7 mouse cellular contexts compared by ENCODE assay signal in the genomic region with DNA sequence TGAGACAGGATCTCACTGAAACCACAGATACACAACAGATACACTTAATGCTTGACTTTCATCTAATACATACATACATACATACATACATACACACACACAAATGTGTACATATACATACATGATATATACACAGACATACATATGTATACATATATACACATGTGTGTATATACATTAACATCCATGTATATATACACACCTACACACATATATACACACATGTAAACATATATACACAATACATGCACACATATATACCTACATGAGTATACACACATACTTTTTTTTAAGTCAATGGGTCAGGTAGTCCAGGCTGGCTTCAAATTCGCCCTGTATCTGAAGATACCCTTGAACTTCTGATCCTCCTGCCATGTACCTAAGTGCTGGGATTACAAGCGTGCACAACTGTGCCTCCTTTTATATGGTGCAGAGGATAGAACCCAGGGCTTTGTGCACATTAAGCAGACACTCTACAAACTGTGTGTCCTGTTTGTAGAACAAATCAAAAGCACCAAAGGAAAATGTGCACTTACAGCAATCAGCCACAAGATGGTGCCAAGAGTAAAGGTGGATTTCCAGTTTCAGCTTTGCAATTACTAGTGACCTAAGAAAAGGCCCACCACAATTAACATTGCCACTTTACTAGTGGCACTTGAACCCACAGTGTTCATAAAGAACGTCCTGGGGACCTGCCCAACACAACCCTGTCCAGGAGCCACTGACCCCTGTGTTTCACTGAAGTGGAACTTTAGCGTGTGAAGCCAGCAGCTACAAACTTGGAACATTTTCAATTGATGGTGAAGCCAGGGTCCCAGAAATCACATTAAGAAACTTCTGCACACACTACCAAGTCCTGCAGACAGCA. TPM values are rescaled to one million over a fixed set of nuclear protein-coding genes. Genes with fewer than 3 reads are reported as not detected.
DNase-seq lines count a peak whose midpoint lies in the region; ATAC-seq and TF ChIP-seq lines count a peak whose summit lies in the region.
"Not testable (repeated sequence)": the region's sequence is repeated elsewhere in the genome, so short reads cannot be mapped to it uniquely, and the experiment has no call there.

No protein-coding gene starts in this region.

- H3K36me3 ChIP-seq in forebrain, embryonic 12.5 days (replicated peaks); heart, embryonic 13.5 days; hindbrain, postnatal 0 days (ENCODE audit: insufficient read depth, low read length); limb, embryonic 13.5 days; midbrain, embryonic 11.5 days (ENCODE audit: control insufficient read depth, insufficient read depth, low read length); neural tube, embryonic 12.5 days: not testable (repeated sequence)

- H3K27me3 ChIP-seq in forebrain, embryonic 12.5 days; heart, embryonic 13.5 days (replicated peaks); hindbrain, postnatal 0 days (ENCODE audit: insufficient read depth, low read length); limb, embryonic 13.5 days; midbrain, embryonic 11.5 days (ENCODE audit: control insufficient read depth, insufficient read depth, low read length); neural tube, embryonic 12.5 days (replicated peaks): not testable (repeated sequence)

- H3K27ac ChIP-seq in forebrain, embryonic 12.5 days; heart, embryonic 13.5 days (replicated peaks); hindbrain, postnatal 0 days; limb, embryonic 13.5 days; midbrain, embryonic 11.5 days (ENCODE audit: low read depth, low read length); neural tube, embryonic 12.5 days: not testable (repeated sequence)

- H3K4me3 ChIP-seq in forebrain, embryonic 12.5 days (replicated peaks); heart, embryonic 13.5 days; hindbrain, postnatal 0 days (ENCODE audit: low read length); limb, embryonic 13.5 days; midbrain, embryonic 11.5 days (ENCODE audit: low read depth, low read length); neural tube, embryonic 12.5 days: not testable (repeated sequence)

- ATAC-seq in activated CD4-positive, CD25-positive, alpha-beta regulatory T cell, adult 4 months, result peak; percentile 49
- peak; percentile 65 for ATAC-seq in forebrain, embryonic 12.5 days (ENCODE audit: low FRiP score)
- ATAC-seq in heart, embryonic 13.5 days (ENCODE audit: extremely low read depth, insufficient number of reproducible peaks, low FRiP score, low TSS enrichment), result peak; percentile 23; the same call in 1 of the 2 replicates
- ATAC-seq in hindbrain, postnatal 0 days, result peak; percentile 60
- 0 out of 2 replicates have a peak, but pooled peaks have one; percentile 30 for ATAC-seq in limb, embryonic 13.5 days (ENCODE audit: low FRiP score, low read depth)
- peak; percentile 51; the same call in 1 of the 2 replicates for ATAC-seq in midbrain, embryonic 11.5 days (ENCODE audit: low FRiP score)
- peak; percentile 52; the same call in 1 of the 2 replicates for ATAC-seq in neural tube, embryonic 12.5 days (ENCODE audit: low FRiP score, low read depth)

- not testable (repeated sequence) for H3K9me3 ChIP-seq in forebrain, embryonic 12.5 days; heart, embryonic 13.5 days; hindbrain, postnatal 0 days (ENCODE audit: low read length); limb, embryonic 13.5 days; midbrain, embryonic 11.5 days (ENCODE audit: control insufficient read depth, low read length); neural tube, embryonic 12.5 days

- not testable (repeated sequence) for H3K4me1 ChIP-seq in forebrain, embryonic 12.5 days; heart, embryonic 13.5 days; hindbrain, postnatal 0 days (ENCODE audit: insufficient read depth, low read length); limb, embryonic 13.5 days; midbrain, embryonic 11.5 days (ENCODE audit: control insufficient read depth, insufficient read depth, low read length); neural tube, embryonic 12.5 days

- not testable (repeated sequence) for DNase-seq in hindbrain, postnatal 0 days (ENCODE audit: low spot score); midbrain, embryonic 11.5 days (ENCODE audit: low spot score, missing footprints)

- not testable (repeated sequence) for TF ChIP-seq CTCF in hindbrain, postnatal 0 days (IDR thresholded peaks at IDR 0.05; ENCODE audit: low read depth)

- no CpG with 5 or more reads among the region's 4 CpGs for WGBS in forebrain, embryonic 12.5 days
- no CpG with 5 or more reads among the region's 4 CpGs for WGBS in heart, embryonic 13.5 days
- WGBS in hindbrain, postnatal 0 days, result no CpG with 5 or more reads among the region's 4 CpGs
- WGBS in limb, embryonic 13.5 days, result no CpG with 5 or more reads among the region's 4 CpGs
- no CpG with 5 or more reads among the region's 4 CpGs for WGBS in midbrain, embryonic 11.5 days
- WGBS in neural tube, embryonic 12.5 days, result no CpG with 5 or more reads among the region's 4 CpGs

- not testable (repeated sequence) for H3K4me2 ChIP-seq in forebrain, embryonic 12.5 days; heart, embryonic 13.5 days; hindbrain, postnatal 0 days (ENCODE audit: low read depth, low read length); limb, embryonic 13.5 days (replicated peaks); midbrain, embryonic 11.5 days; neural tube, embryonic 12.5 days (replicated peaks)

- not testable (repeated sequence) for H3K9ac ChIP-seq in forebrain, embryonic 12.5 days; heart, embryonic 13.5 days; hindbrain, postnatal 0 days (replicated peaks; ENCODE audit: low read length); limb, embryonic 13.5 days; midbrain, embryonic 11.5 days (ENCODE audit: low read length); neural tube, embryonic 12.5 days

RNA-seq across cellular contexts. Expression of a gene that starts 37.2 kb away (rescaled TPM):
- 100 to 1,000 TPM; 170 to 195 TPM for polyA plus RNA-seq in activated CD4-positive, CD25-positive, alpha-beta regulatory T cell, adult 4 months (2017; shearing (Covaris generic))
- polyA plus RNA-seq in forebrain, embryonic 12.5 days (2016; fragmentation: Nextera tagmentation; extraction: Ambion mirVana), result 683 and 693 TPM in 2 replicates
- 393 and 431 TPM in 2 replicates for polyA plus RNA-seq in heart, embryonic 13.5 days (2015; fragmentation: Nextera tagmentation; extraction: Ambion mirVana)
- 392 and 457 TPM in 2 replicates for total RNA-seq in hindbrain, postnatal 0 days (2014; rRNA removed)
- polyA plus RNA-seq in hindbrain, postnatal 0 days (2015; fragmentation: Nextera tagmentation; extraction: Ambion mirVana), result 1,203 and 1,233 TPM in 2 replicates
- polyA plus RNA-seq in limb, embryonic 13.5 days (2015; fragmentation: Nextera tagmentation; extraction: Ambion mirVana), result 478 and 527 TPM in 2 replicates
- 673 and 680 TPM in 2 replicates for polyA plus RNA-seq in midbrain, embryonic 11.5 days (2014; fragmentation: Nextera tagmentation; extraction: Ambion mirVana)
- 1,085 and 1,139 TPM in 2 replicates for polyA plus RNA-seq in neural tube, embryonic 12.5 days (2016; fragmentation: Nextera tagmentation; extraction: Ambion mirVana)
